Mouse (Mus musculus): ENCODE data around the gene Tnfrsf17.
"Not testable (repeated sequence)": the region's sequence is repeated elsewhere in the genome, so short reads cannot be mapped to it uniquely, and the experiment has no call there.

Tnfrsf17 gene

DNA sequence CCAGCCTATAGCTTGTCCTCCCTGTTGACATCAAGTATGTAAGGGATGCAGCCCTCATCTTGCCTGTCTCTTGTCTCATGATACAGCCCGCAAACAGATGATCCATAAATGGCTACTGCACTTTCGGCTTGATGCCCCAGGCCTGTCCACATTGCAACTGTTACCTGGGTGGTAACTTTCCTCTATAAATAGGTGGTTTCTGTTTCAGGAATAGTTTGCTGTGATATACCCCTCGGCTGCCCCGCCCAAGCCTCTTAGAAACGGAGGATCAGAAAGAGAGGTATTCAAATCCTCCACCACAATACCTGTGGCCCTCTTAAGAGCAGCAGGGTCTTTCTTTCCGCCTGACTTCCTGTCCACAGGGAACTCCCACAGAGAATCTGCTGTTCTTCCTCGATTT is at the start of gene Tnfrsf17:
Gene Tnfrsf17 (plus strand): TSS at position 301 of the 400 bp plus-strand sequence.
- DNase-seq (ENCODE audit: low spot score in 2 of 2), result no peak

GRCm38 (mm10) chr16:11266556-11266955 is 47.1 kb upstream of the Tnfrsf17 start:
- DNase-seq (ENCODE audit: low spot score in 2 of 2), result no peak

GRCm38 (mm10) chr16:11269808-11270207 is 43.8 kb upstream of the Tnfrsf17 start:
- no peak for DNase-seq (ENCODE audit: low spot score in 2 of 2)

GRCm38 (mm10) chr16:11270642-11271041 is 43.0 kb upstream of the Tnfrsf17 start:
- no peak for DNase-seq (ENCODE audit: low spot score in 2 of 2)

GRCm38 (mm10) chr16:11271073-11271472 is 42.5 kb upstream of the Tnfrsf17 start:
- DNase-seq (ENCODE audit: low spot score in 2 of 2), result no peak

GRCm38 (mm10) chr16:11276888-11277287 is 36.7 kb upstream of the Tnfrsf17 start:
- no peak for DNase-seq (ENCODE audit: low spot score in 2 of 2)

DNA sequence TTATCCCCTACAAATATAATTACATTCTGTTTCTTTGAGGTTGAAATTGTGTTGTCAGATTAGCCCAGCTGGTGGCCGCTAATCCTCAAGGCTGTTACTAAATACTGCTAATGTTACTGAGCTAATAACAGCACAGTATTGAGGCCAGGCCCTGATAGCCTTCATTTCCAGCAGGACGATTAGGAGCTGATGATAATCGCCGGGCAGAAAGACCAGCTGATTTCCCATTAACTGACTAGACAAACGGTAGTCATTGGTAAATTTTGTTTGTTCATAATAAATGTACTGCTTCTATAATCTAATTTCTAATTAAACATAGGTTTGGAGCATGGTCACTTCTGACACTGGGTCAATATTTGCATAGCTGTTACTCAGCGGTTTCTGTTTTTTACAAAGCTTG is 34.8 kb upstream of the Tnfrsf17 start:
- no peak for DNase-seq (ENCODE audit: low spot score in 2 of 2)

GRCm38 (mm10) chr16:11282655-11283232 is 30.9 kb upstream of the Tnfrsf17 start:
- no peak for DNase-seq (ENCODE audit: low spot score in 2 of 2)

GRCm38 (mm10) chr16:11284881-11285280 is 28.7 kb upstream of the Tnfrsf17 start:
- no peak for DNase-seq (ENCODE audit: low spot score in 2 of 2)

- no peak for DNase-seq (ENCODE audit: low spot score in 2 of 2)
Observed at GRCm38 (mm10) chr16:11285949-11286348, 27.7 kb upstream of the Tnfrsf17 start.

- DNase-seq (ENCODE audit: low spot score in 2 of 2), result not testable (repeated sequence)
Observed at GRCm38 (mm10) chr16:11288873-11289272, 24.7 kb upstream of the Tnfrsf17 start.

- not testable (repeated sequence) for DNase-seq (ENCODE audit: low spot score in 2 of 2)
Observed at GRCm38 (mm10) chr16:11295583-11295982, 18.0 kb upstream of the Tnfrsf17 start.

GRCm38 (mm10) chr16:11297700-11298099 is 15.9 kb upstream of the Tnfrsf17 start:
- DNase-seq (ENCODE audit: low spot score in 2 of 2), result not testable (repeated sequence)

GRCm38 (mm10) chr16:11303741-11304140 is 9.9 kb upstream of the Tnfrsf17 start:
- no peak for DNase-seq (ENCODE audit: low spot score in 2 of 2)

DNA sequence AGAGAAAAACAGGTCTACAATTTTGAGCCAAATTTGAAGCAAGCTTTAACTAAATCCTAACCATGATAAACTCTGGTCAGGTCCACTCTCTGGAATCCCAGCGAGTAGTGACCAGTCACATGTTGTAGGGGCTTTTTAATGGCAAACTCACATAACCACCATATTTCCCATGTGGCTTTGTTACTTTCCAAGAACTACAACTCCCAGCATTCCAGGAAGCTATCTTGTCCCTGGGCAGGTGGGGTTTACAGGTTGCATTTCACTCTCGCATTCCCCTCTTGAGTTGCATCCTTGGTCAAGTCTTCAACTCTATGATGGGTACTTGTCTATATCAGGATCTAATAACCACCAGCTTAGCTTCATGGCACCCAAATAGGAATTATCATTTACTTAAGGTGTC is 8.1 kb upstream of the Tnfrsf17 start:
- no peak for DNase-seq (ENCODE audit: low spot score in 2 of 2)

GRCm38 (mm10) chr16:11315786-11316320 is 2.2 kb downstream of the Tnfrsf17 start:
- DNase-seq (ENCODE audit: low spot score in 2 of 2), result no peak

- DNase-seq (ENCODE audit: low spot score in 2 of 2), result no peak
Observed at GRCm38 (mm10) chr16:11316748-11317147, 3.1 kb downstream of the Tnfrsf17 start.

- no peak for DNase-seq (ENCODE audit: low spot score in 2 of 2)
Observed at GRCm38 (mm10) chr16:11317324-11317723, 3.7 kb downstream of the Tnfrsf17 start.

- peak; percentile 98 to 99 for DNase-seq (ENCODE audit: low spot score in 2 of 2)
Observed at GRCm38 (mm10) chr16:11322409-11323323, 9.1 kb downstream of the Tnfrsf17 start, which contains the start of gene Snx29. TSS of gene Snx29 (plus strand) at chr16:11322908.

GRCm38 (mm10) chr16:11323324-11324051 is 9.9 kb downstream of the Tnfrsf17 start:
- DNase-seq (ENCODE audit: low spot score in 2 of 2), result peak in 1 of 2 experiments; percentile 6

GRCm38 (mm10) chr16:11330081-11330800 is 16.6 kb downstream of the Tnfrsf17 start:
- DNase-seq (ENCODE audit: low spot score in 2 of 2), result no peak

Measured in cerebellum, postnatal 4 days (tissue).